Mouse (Mus musculus) embryonic facial prominence, embryonic 12.5 days (tissue): ENCODE measurements around the gene Hspa12b. TPM values are rescaled to one million over a fixed set of nuclear protein-coding genes. Genes with fewer than 3 reads are reported as not detected.

Source experiments
- ATAC-seq: fragments of 200-750 bp; cut with Nextera tagmentation; 2 replicates; pipeline ENCODE4 v1.8.0; 2017; ENCODE audit not compliant: insufficient number of reproducible peaks, insufficient read depth, low FRiP score, low TSS enrichment
- H3K27ac ChIP-seq: fragments of 300-500 bp; sonication (generic); 2 replicates; pipeline ENCODE4 v1.5.1; 2016; ENCODE audit warnings: mild to moderate bottlenecking
- H3K27me3 ChIP-seq: fragments of 300-500 bp; sonication (generic); 2 replicates; pipeline ENCODE4 v1.6.1; 2016; ENCODE audit warnings: mild to moderate bottlenecking, moderate library complexity
- H3K36me3 ChIP-seq: fragments of 300-500 bp; sonication (generic); 2 replicates; pipeline ENCODE4 v1.6.1; 2016; ENCODE audit warnings: mild to moderate bottlenecking
- H3K4me1 ChIP-seq: fragments of 300-500 bp; sonication (generic); 2 replicates; pipeline ENCODE4 v1.6.1; 2016
- H3K4me2 ChIP-seq: fragments of 300-500 bp; sonication (generic); replicated peaks from 2 replicates; pipeline ENCODE4 v1.6.1; 2016; ENCODE audit warnings: mild to moderate bottlenecking, moderate library complexity
- H3K4me3 ChIP-seq: fragments of 300-500 bp; sonication (generic); 2 replicates; pipeline ENCODE4 v1.5.1; 2016; ENCODE audit warnings: mild to moderate bottlenecking
- H3K9ac ChIP-seq: fragments of 300-500 bp; sonication (generic); 2 replicates; pipeline ENCODE4 v1.6.1; 2016; ENCODE audit warnings: mild to moderate bottlenecking, moderate library complexity
- H3K9me3 ChIP-seq: fragments of 300-500 bp; sonication (generic); 2 replicates; pipeline ENCODE4 v1.6.1; 2016; ENCODE audit warnings: mild to moderate bottlenecking, moderate library complexity
- WGBS: fragments of 180-500 bp; shearing (Covaris S2); methylation state at CpG from one replicate; pipeline ENCODE4 v1.1.7; 2016; 5-methylcytosine and 5-hydroxymethylcytosine counted together
- polyA plus RNA-seq: library from polyadenylated mRNA; unstranded; fragments of >200 nt; fragmentation: Nextera tagmentation; extraction: Ambion mirVana; gene quantifications from 2 replicates; pipeline ENCODE4 v1.2.1, GENCODE M21; 2016

The Hspa12b gene
- polyA plus RNA-seq, 1 experiment from 2014 or later, result 17.7 TPM

DNA sequence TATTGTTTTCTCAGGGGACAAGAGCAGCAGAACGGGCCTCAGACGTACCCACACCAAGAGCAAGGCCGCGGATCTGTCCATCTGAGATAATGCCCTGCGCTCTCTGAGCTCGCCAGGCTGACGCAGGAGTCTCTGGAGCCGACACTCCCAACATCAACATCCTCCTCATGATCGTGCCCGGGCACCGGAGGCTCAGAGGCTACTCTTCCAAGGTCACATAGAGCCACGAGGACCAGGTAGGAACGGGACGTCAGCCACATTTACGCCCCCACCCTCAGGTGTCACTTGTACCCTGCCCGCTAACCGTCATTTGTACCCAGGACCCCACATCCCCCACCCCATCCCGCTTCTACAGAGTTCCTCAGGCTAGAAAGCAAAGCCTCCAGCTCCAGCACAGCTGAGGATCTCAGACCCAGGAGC is 32.4 kb downstream of the Hspa12b start:
- Histone ChIP-seq H3K4me1 (peaks cover 30% of the 10 kb centered on the region), H3K27ac (peak overlapping the region; percentile 80), H3K27me3 (no peaks in the 10 kb centered on the region), H3K9me3 (no peaks in the 10 kb centered on the region), H3K9ac (peak overlapping the region; percentile 77), H3K4me3 (peak overlapping the region; percentile 78), H3K4me2 (peak overlapping the region; percentile 91), H3K36me3 (no peaks in the 10 kb centered on the region; the same call in 1 of the 2 replicates)
- WGBS, result under 1% methylated on average over 18 of the region's 18 CpGs
- ATAC-seq, result peak; percentile 50

DNA sequence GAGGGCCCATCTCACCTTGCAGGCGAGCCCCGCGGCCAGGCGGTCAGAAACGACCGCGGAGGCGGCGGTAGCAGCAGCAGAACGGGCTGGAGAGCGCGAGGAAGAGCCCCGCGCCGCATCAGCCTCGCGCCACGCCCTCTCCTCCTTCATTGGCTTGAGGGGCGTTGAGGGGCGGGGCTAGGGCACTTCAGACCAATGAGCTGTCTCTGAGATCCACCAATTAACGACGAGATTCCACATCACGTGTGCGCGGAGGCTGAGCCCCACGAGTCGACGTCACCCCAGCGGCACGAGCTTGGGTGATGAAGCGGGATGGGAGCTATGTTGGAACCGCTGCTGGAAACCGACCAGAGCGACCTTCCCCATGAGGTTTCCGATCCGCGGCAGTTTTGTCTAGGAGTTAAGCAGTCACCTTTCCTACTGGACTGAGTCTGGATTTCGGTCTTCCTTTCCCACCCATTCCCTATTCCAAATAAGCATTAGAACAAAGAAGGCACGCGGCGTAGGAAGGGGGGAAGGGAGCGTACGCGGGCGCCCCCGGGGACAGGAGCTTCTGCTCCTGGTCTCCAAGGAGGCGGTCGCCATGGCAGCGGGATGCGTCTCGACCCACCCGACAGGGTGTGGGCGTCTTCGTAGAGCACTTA is 33.0 kb downstream of the Hspa12b start, which contains the start of gene 1700037H04Rik:
1700037H04Rik (minus strand) TSS at position 144 of the 644 bp plus-strand sequence.
- Histone ChIP-seq H3K4me2 (peak within 1 kb of the TSS; percentile 91), H3K4me3 (peak within 1 kb of the TSS; percentile 78), H3K9me3 (no peaks in the 10 kb centered on the region), H3K27me3 (no peaks in the 10 kb centered on the region), H3K4me1 (peaks cover 30% of the 10 kb centered on the region), H3K27ac (peak within 1 kb of the TSS; percentile 90), H3K36me3 (no peaks in the 10 kb centered on the region; the same call in 1 of the 2 replicates), H3K9ac (peak within 1 kb of the TSS; percentile 77)
- ATAC-seq, result peak; percentile 91
- under 1% methylated on average over 53 of the region's 54 CpGs for WGBS

GRCm38 (mm10) chr2:131160671-131161111 is 33.6 kb downstream of the Hspa12b start:
- peaks cover 30% of the 10 kb centered on the region for H3K4me1 ChIP-seq
- ATAC-seq, result no peak
- no peaks in the 10 kb centered on the region for H3K27me3 ChIP-seq
- peak overlapping the region; percentile 90 for H3K27ac ChIP-seq
- no peaks in the 10 kb centered on the region for H3K9me3 ChIP-seq
- under 1% methylated on average over 17 of the region's 17 CpGs for WGBS
- H3K36me3 ChIP-seq, result no peaks in the 10 kb centered on the region
- H3K9ac ChIP-seq, result peak overlapping the region; percentile 73
- H3K4me3 ChIP-seq, result peak overlapping the region; percentile 78
- peak overlapping the region; percentile 91 for H3K4me2 ChIP-seq

DNA sequence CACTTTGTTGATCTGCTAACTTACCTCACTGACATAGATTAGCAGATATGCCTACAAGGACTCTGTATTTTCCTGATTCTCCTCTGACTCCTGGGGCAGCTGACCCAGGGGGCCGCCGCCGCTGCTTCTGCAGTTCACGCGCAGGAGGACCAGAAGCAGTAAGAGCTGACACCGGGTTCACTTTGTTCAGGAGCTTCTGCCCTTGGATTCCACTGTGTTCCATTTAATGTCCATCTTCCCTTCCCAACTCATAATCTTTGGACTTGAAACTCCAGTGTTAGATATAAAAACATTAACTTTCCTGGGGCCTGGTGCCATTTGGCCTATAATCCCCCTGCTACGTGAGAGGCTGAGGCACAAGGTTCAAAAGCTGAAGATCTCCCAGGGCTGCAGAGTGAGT is 36.8 kb downstream of the Hspa12b start:
- H3K36me3 ChIP-seq, result no peaks in the 10 kb centered on the region
- no peak overlapping the region for H3K9ac ChIP-seq
- no peak overlapping the region for H3K4me3 ChIP-seq
- WGBS, result 69% methylated on average over 7 of the region's 7 CpGs
- H3K4me1 ChIP-seq, result peaks cover 11% of the 10 kb centered on the region
- no peaks in the 10 kb centered on the region for H3K27me3 ChIP-seq
- no peaks in the 10 kb centered on the region for H3K9me3 ChIP-seq
- H3K4me2 ChIP-seq, result no peak overlapping the region
- ATAC-seq, result no peak
- no peak overlapping the region for H3K27ac ChIP-seq

GRCm38 (mm10) chr2:131166172-131166571 is 39.1 kb downstream of the Hspa12b start:
- H3K9me3 ChIP-seq, result no peaks in the 10 kb centered on the region
- H3K9ac ChIP-seq, result no peak overlapping the region
- H3K27ac ChIP-seq, result no peak overlapping the region
- WGBS, result 80% methylated on average over 2 of the region's 2 CpGs
- H3K36me3 ChIP-seq, result no peaks in the 10 kb centered on the region
- no peak overlapping the region for H3K4me2 ChIP-seq
- no peak for ATAC-seq
- no peak overlapping the region for H3K4me3 ChIP-seq
- H3K27me3 ChIP-seq, result peaks cover 10% of the 10 kb centered on the region
- H3K4me1 ChIP-seq, result peaks cover 17% of the 10 kb centered on the region

- Histone ChIP-seq H3K9ac (no peak overlapping the region), H3K36me3 (no peaks in the 10 kb centered on the region), H3K4me1 (peaks cover 25% of the 10 kb centered on the region), H3K27ac (no peak overlapping the region), H3K4me2 (no peak overlapping the region), H3K4me3 (no peak overlapping the region), H3K27me3 (peaks cover 28% of the 10 kb centered on the region), H3K9me3 (no peaks in the 10 kb centered on the region)
- ATAC-seq, result no peak
- 79% methylated on average over 6 of the region's 6 CpGs for WGBS
Measured at GRCm38 (mm10) chr2:131167984-131168383, 40.9 kb downstream of the Hspa12b start.

- WGBS, result 65% methylated on average over 1 of the region's 1 CpGs
- Histone ChIP-seq H3K9ac (no peak overlapping the region), H3K4me2 (no peak overlapping the region), H3K27me3 (peaks cover 37% of the 10 kb centered on the region), H3K9me3 (no peaks in the 10 kb centered on the region), H3K4me3 (no peak overlapping the region), H3K4me1 (peaks cover 23% of the 10 kb centered on the region), H3K27ac (no peak overlapping the region), H3K36me3 (no peaks in the 10 kb centered on the region)
- no peak for ATAC-seq
Measured at GRCm38 (mm10) chr2:131168914-131169313, 41.8 kb downstream of the Hspa12b start.

- Histone ChIP-seq H3K9me3 (no peaks in the 10 kb centered on the region), H3K9ac (peak overlapping the region; percentile 45; the same call in 1 of the 2 replicates), H3K4me2 (peak overlapping the region; percentile 57), H3K4me1 (peaks cover 31% of the 10 kb centered on the region), H3K4me3 (peak overlapping the region; percentile 31), H3K36me3 (no peaks in the 10 kb centered on the region), H3K27me3 (peaks cover 40% of the 10 kb centered on the region), H3K27ac (no peak overlapping the region)
- WGBS, result 13% methylated on average over 9 of the region's 9 CpGs
- no peak for ATAC-seq
Measured at GRCm38 (mm10) chr2:131170936-131171335, 43.9 kb downstream of the Hspa12b start.

GRCm38 (mm10) chr2:131171401-131172104 is 44.5 kb downstream of the Hspa12b start:
- H3K9ac ChIP-seq, result peak overlapping the region; percentile 45
- H3K4me3 ChIP-seq, result peak overlapping the region; percentile 31
- peaks cover 40% of the 10 kb centered on the region for H3K27me3 ChIP-seq
- H3K9me3 ChIP-seq, result no peaks in the 10 kb centered on the region
- no peak overlapping the region for H3K27ac ChIP-seq
- no peaks in the 10 kb centered on the region for H3K36me3 ChIP-seq
- H3K4me2 ChIP-seq, result peak overlapping the region; percentile 57
- peaks cover 33% of the 10 kb centered on the region for H3K4me1 ChIP-seq
- 4% methylated on average over 43 of the region's 43 CpGs for WGBS
- peak; percentile 22; the same call in 1 of the 2 replicates for ATAC-seq

- Histone ChIP-seq H3K4me2 (no peak overlapping the region), H3K9ac (no peak overlapping the region), H3K9me3 (no peaks in the 10 kb centered on the region), H3K36me3 (peaks cover 4% of the 10 kb centered on the region; the same call in 1 of the 2 replicates), H3K27me3 (peaks cover 40% of the 10 kb centered on the region), H3K4me1 (peaks cover 41% of the 10 kb centered on the region), H3K4me3 (no peak overlapping the region), H3K27ac (no peak overlapping the region)
- no peak for ATAC-seq
- WGBS, result 45% methylated on average over 9 of the region's 9 CpGs
Measured at GRCm38 (mm10) chr2:131172322-131172721, 45.2 kb downstream of the Hspa12b start.

GRCm38 (mm10) chr2:131174700-131175099 is 47.6 kb downstream of the Hspa12b start:
- WGBS, result 4% methylated on average over 11 of the region's 11 CpGs
- no peak overlapping the region for H3K27ac ChIP-seq
- peaks cover 40% of the 10 kb centered on the region for H3K27me3 ChIP-seq
- no peak overlapping the region for H3K9ac ChIP-seq
- ATAC-seq, result no peak
- peak overlapping the region; percentile 79 for H3K4me2 ChIP-seq
- peak overlapping the region; percentile 39 for H3K4me3 ChIP-seq
- peaks cover 11% of the 10 kb centered on the region; the same call in 1 of the 2 replicates for H3K36me3 ChIP-seq
- H3K4me1 ChIP-seq, result peaks cover 56% of the 10 kb centered on the region
- no peaks in the 10 kb centered on the region for H3K9me3 ChIP-seq
